Mouse (Mus musculus) spleen, adult 2 months (tissue): ENCODE measurements around the gene Cdk5rap3. TPM values are rescaled to one million over a fixed set of nuclear protein-coding genes. Genes with fewer than 3 reads are reported as not detected.

Source experiments
- DNase-seq, 2 experiments: peaks; one replicate each; pipeline versions ENCODE4 v3.0.0 to v3.0.0-alpha.2; 2012 to 2021; ENCODE audit warnings: low spot score in 2 of 2, low read depth in 1 of 2
- H3K27ac ChIP-seq: fragments of 200-500 bp; 2 replicates; pipeline ENCODE4 v1.5.1; 2012; ENCODE audit warnings: low read length, inconsistent platforms; ENCODE audit not compliant: insufficient read depth
- H3K27me3 ChIP-seq: fragments of 200-500 bp; 2 replicates; pipeline ENCODE4 v1.6.1; 2012; ENCODE audit warnings: mild to moderate bottlenecking, moderate library complexity, low read length, inconsistent platforms; ENCODE audit not compliant: control insufficient read depth, insufficient read depth
- H3K36me3 ChIP-seq: fragments of 200-500 bp; 2 replicates; pipeline ENCODE4 v1.6.1; 2012; ENCODE audit warnings: mild to moderate bottlenecking, low read length, inconsistent platforms; ENCODE audit not compliant: control insufficient read depth, insufficient read depth
- H3K4me1 ChIP-seq: fragments of 200-500 bp; 2 replicates; pipeline ENCODE4 v1.6.1; 2011; ENCODE audit warnings: inconsistent platforms; ENCODE audit not compliant: control insufficient read depth, insufficient read depth, insufficient read length
- H3K4me3 ChIP-seq: fragments of 200-500 bp; 2 replicates; pipeline ENCODE4 v1.5.1; 2011; ENCODE audit warnings: mild to moderate bottlenecking, inconsistent platforms; ENCODE audit not compliant: insufficient read depth, insufficient read length; ENCODE audit errors: extremely low read depth
- CTCF ChIP-seq: fragments of 200-500 bp; IDR thresholded peaks from 2 replicates; pipeline ENCODE4 v1.5.1; 2011; ENCODE audit warnings: mild to moderate bottlenecking, inconsistent platforms; ENCODE audit not compliant: insufficient read depth, insufficient read length, insufficient replicate concordance; ENCODE audit errors: extremely low read depth
- POLR2A ChIP-seq: fragments of 200-500 bp; IDR thresholded peaks from 2 replicates; pipeline ENCODE4 v1.6.1; 2011; ENCODE audit warnings: low read depth, low read length, inconsistent platforms
- WGBS: fragments of 180-500 bp; shearing (Covaris S2); methylation state at CpG from one replicate; pipeline ENCODE4 v1.1.7; 2018; 5-methylcytosine and 5-hydroxymethylcytosine counted together
- polyA plus RNA-seq: library from polyadenylated mRNA; depleted of rRNA; stranded (reverse); fragments of >200 nt; gene quantifications from 2 replicates; pipeline ENCODE4 v1.2.3, GENCODE M21; 2012

The Cdk5rap3 gene
- polyA plus RNA-seq, 1 experiment: 31.7 TPM

GRCm38 (mm10) chr11:96952426-96952825, 36.1 kb upstream of the Cdk5rap3 start:
- 49% methylated on average over 10 of the region's 10 CpGs for WGBS
- Histone ChIP-seq H3K27me3 (no peaks in the 10 kb centered on the region), H3K36me3 (peaks cover 43% of the 10 kb centered on the region), H3K4me1 (no peaks in the 10 kb centered on the region), H3K27ac (no peak overlapping the region), H3K4me3 (no peak overlapping the region)
- DNase-seq: no peak
- TF ChIP-seq CTCF (no peak), POLR2A (no peak)

GRCm38 (mm10) chr11:96950767-96951166, 34.5 kb upstream of the Cdk5rap3 start:
- Histone ChIP-seq H3K36me3 (peaks cover 29% of the 10 kb centered on the region), H3K4me1 (no peaks in the 10 kb centered on the region), H3K4me3 (no peak overlapping the region), H3K27me3 (no peaks in the 10 kb centered on the region), H3K27ac (no peak overlapping the region)
- no peak for DNase-seq
- 96% methylated on average over 3 of the region's 3 CpGs for WGBS
- TF ChIP-seq POLR2A (no peak), CTCF (peak; percentile 16; the same call in 1 of the 2 replicates)

- WGBS: 57% methylated on average over 4 of the region's 4 CpGs
- Histone ChIP-seq H3K27me3 (no peaks in the 10 kb centered on the region), H3K4me3 (no peak overlapping the region), H3K4me1 (peaks cover 7% of the 10 kb centered on the region; the same call in 1 of the 2 replicates), H3K36me3 (peaks cover 8% of the 10 kb centered on the region; the same call in 1 of the 2 replicates), H3K27ac (no peak overlapping the region)
- TF ChIP-seq CTCF (no peak), POLR2A (no peak)
- DNase-seq: no peak
Observed at GRCm38 (mm10) chr11:96947849-96948248, 31.6 kb upstream of the Cdk5rap3 start.

GRCm38 (mm10) chr11:96946498-96946897, 30.2 kb upstream of the Cdk5rap3 start:
- WGBS: 95% methylated on average over 9 of the region's 9 CpGs
- no peak for TF ChIP-seq CTCF
- no peak for TF ChIP-seq POLR2A
- no peak for DNase-seq
- Histone ChIP-seq H3K4me3 (no peak overlapping the region), H3K27me3 (no peaks in the 10 kb centered on the region), H3K27ac (no peak overlapping the region), H3K36me3 (peaks cover 1% of the 10 kb centered on the region; the same call in 1 of the 2 replicates), H3K4me1 (peaks cover 7% of the 10 kb centered on the region; the same call in 1 of the 2 replicates)

- H3K27me3 ChIP-seq: no peaks in the 10 kb centered on the region
- 30% methylated on average over 14 of the region's 14 CpGs for WGBS
- peaks cover 7% of the 10 kb centered on the region; the same call in 1 of the 2 replicates for H3K4me1 ChIP-seq
- no peaks in the 10 kb centered on the region; the same call in 1 of the 2 replicates for H3K36me3 ChIP-seq
- no peak for TF ChIP-seq POLR2A
- no peak for TF ChIP-seq CTCF
- peak overlapping the region; percentile 23; the same call in 1 of the 2 replicates for H3K4me3 ChIP-seq
- no peak for DNase-seq
- H3K27ac ChIP-seq: no peak overlapping the region
Observed at GRCm38 (mm10) chr11:96944844-96945580, 28.7 kb upstream of the Cdk5rap3 start.

GRCm38 (mm10) chr11:96943746-96944304, 27.5 kb upstream of the Cdk5rap3 start, which contains the start of gene Pnpo:
Pnpo (minus strand) TSS chr11:96943986.
- Histone ChIP-seq H3K27ac (peak within 1 kb of the TSS; percentile 45), H3K4me3 (peak within 1 kb of the TSS; percentile 62), H3K27me3 (no peaks in the 10 kb centered on the region), H3K36me3 (peaks cover 2% of the 10 kb centered on the region; the same call in 1 of the 2 replicates), H3K4me1 (peaks cover 7% of the 10 kb centered on the region; the same call in 1 of the 2 replicates)
- peak; percentile 91 for DNase-seq
- under 1% methylated on average over 29 of the region's 29 CpGs for WGBS
- TF ChIP-seq CTCF (no peak), POLR2A (peak; percentile 4)
